Mouse (Mus musculus) CH12.LX (cell line): ENCODE results near the gene Rsph6a. TPM values are rescaled to one million over a fixed set of nuclear protein-coding genes. Genes with fewer than 3 reads are reported as not detected.

Experiments
- DNase-seq: peaks from one replicate; pipeline ENCODE4 v3.0.0-alpha.2; 2013; ENCODE audit errors: extremely low read depth
- H3K27ac ChIP-seq: 2 replicates; pipeline ENCODE4 v1.5.1; 2012; ENCODE audit warnings: low read depth, mild to moderate bottlenecking, control low read depth, moderate library complexity; ENCODE audit not compliant: insufficient read depth
- H3K27me3 ChIP-seq: replicated peaks from 2 replicates; pipeline ENCODE3; 2012; ENCODE audit warnings: inconsistent platforms
- H3K36me3 ChIP-seq, 2 experiments: replicated peaks in 1 of 2; 2 replicates each; pipeline versions ENCODE3 to v1.6.1; 2012; ENCODE audit warnings: inconsistent platforms in 1 of 2, low read length in 1 of 2, mild to moderate bottlenecking in 1 of 2, mixed read lengths in 1 of 2, moderate library complexity in 1 of 2; ENCODE audit not compliant: control insufficient read depth in 1 of 2, insufficient read depth in 1 of 2
- H3K4me1 ChIP-seq, 2 experiments: 2 replicates each; pipeline ENCODE4 v1.6.1; 2012; ENCODE audit warnings: inconsistent platforms in 1 of 2, moderate library complexity in 1 of 2; ENCODE audit not compliant: insufficient read depth in 2 of 2, control insufficient read depth in 1 of 2
- H3K4me2 ChIP-seq: 2 replicates; pipeline ENCODE4 v1.6.1; 2012; ENCODE audit warnings: low read depth, mild to moderate bottlenecking, control low read depth; ENCODE audit not compliant: poor library complexity, insufficient read depth, severe bottlenecking
- H3K4me3 ChIP-seq, 3 experiments: fragments of 150-350 bp in 1 of 3; sonication (generic) in 1 of 3; replicated peaks in 1 of 3; 2 replicates each; pipeline versions ENCODE3 to v1.5.1; 2011 to 2012; ENCODE audit warnings: low read depth in 2 of 3, low read length in 2 of 3, mild to moderate bottlenecking in 2 of 3, moderate library complexity in 2 of 3, control low read depth in 1 of 3, improper control_type of control experiment in 1 of 3, inconsistent platforms in 1 of 3, mixed read lengths in 1 of 3; ENCODE audit not compliant: poor library complexity in 1 of 3
- H3K79me2 ChIP-seq: replicated peaks from 2 replicates; pipeline ENCODE4 v1.6.1; 2012; ENCODE audit warnings: mild to moderate bottlenecking, moderate library complexity; ENCODE audit not compliant: control insufficient read depth, poor library complexity, insufficient read depth, severe bottlenecking; ENCODE audit errors: extremely low read depth
- H3K9ac ChIP-seq: 2 replicates; pipeline ENCODE4 v1.6.1; 2012; ENCODE audit warnings: low read depth, mild to moderate bottlenecking, control low read depth, moderate library complexity; ENCODE audit not compliant: insufficient read depth
- H3K9me3 ChIP-seq: replicated peaks from 2 replicates; pipeline ENCODE3; 2012; ENCODE audit warnings: low read length, inconsistent platforms, mixed read lengths
- BHLHE40 ChIP-seq: IDR thresholded peaks from 2 replicates; pipeline ENCODE4 v1.6.1; 2011; ENCODE audit warnings: mild to moderate bottlenecking, low read depth, low read length, improper control_type of control experiment
- CHD1 ChIP-seq: IDR thresholded peaks from 2 replicates; pipeline ENCODE4 v1.6.1; 2012; ENCODE audit warnings: low read depth, low read length, improper control_type of control experiment, inconsistent platforms
- CHD2 ChIP-seq: IDR thresholded peaks from 2 replicates; pipeline ENCODE4 v1.6.1; 2011; ENCODE audit warnings: low read length, improper control_type of control experiment
- CTCF ChIP-seq, 2 experiments: IDR thresholded peaks in 1 of 2; conservative IDR thresholded peaks in 1 of 2; 2 replicates each; pipeline ENCODE4 v1.5.1; 2011 to 2012; ENCODE audit warnings: low read depth in 2 of 2, low read length in 2 of 2, improper control_type of control experiment in 1 of 2, inconsistent platforms in 1 of 2, mild to moderate bottlenecking in 1 of 2, moderate library complexity in 1 of 2
- EP300 ChIP-seq: IDR thresholded peaks from 2 replicates; pipeline ENCODE4 v1.6.1; 2011; ENCODE audit warnings: low read length, improper control_type of control experiment
- ETS1 ChIP-seq: conservative IDR thresholded peaks from 2 replicates; pipeline ENCODE4 v1.6.1; 2012; ENCODE audit warnings: low read depth, mild to moderate bottlenecking, inconsistent platforms, low read length, improper control_type of control experiment, moderate library complexity
- GABPA ChIP-seq: IDR thresholded peaks from 2 replicates; pipeline ENCODE4 v1.6.1; 2012; ENCODE audit warnings: low read depth, low read length, improper control_type of control experiment, inconsistent platforms; ENCODE audit not compliant: insufficient replicate concordance
- JUND ChIP-seq: conservative IDR thresholded peaks from 2 replicates; pipeline ENCODE4 v1.6.1; 2011; ENCODE audit warnings: low read depth, low read length, improper control_type of control experiment
- KAT2A ChIP-seq: IDR thresholded peaks from 2 replicates; pipeline ENCODE4 v1.6.1; 2012; ENCODE audit warnings: low read length, improper control_type of control experiment, inconsistent platforms; ENCODE audit not compliant: insufficient replicate concordance
- MAFK ChIP-seq: IDR thresholded peaks from 2 replicates; pipeline ENCODE4 v1.6.1; 2011; ENCODE audit warnings: low read length, improper control_type of control experiment; ENCODE audit not compliant: insufficient replicate concordance
- MAX ChIP-seq: IDR thresholded peaks from 2 replicates; pipeline ENCODE4 v1.6.1; 2011; ENCODE audit warnings: low read length, improper control_type of control experiment
- MAZ ChIP-seq: IDR thresholded peaks from 2 replicates; pipeline ENCODE4 v1.6.1; 2012; ENCODE audit warnings: low read depth, mild to moderate bottlenecking, inconsistent platforms, low read length, improper control_type of control experiment, moderate library complexity
- MEF2A ChIP-seq: IDR thresholded peaks from 2 replicates; pipeline ENCODE4 v1.6.1; 2014; ENCODE audit warnings: low read depth, mild to moderate bottlenecking, inconsistent platforms, low read length, improper control_type of control experiment, borderline replicate concordance
- MXI1 ChIP-seq: IDR thresholded peaks from 2 replicates; pipeline ENCODE4 v1.6.1; 2011; ENCODE audit warnings: mild to moderate bottlenecking, low read depth, low read length, improper control_type of control experiment
- MYC ChIP-seq: IDR thresholded peaks from 2 replicates; pipeline ENCODE4 v1.6.1; 2011; ENCODE audit warnings: low read depth, mild to moderate bottlenecking, improper control_type of control experiment, low read length
- NRF1 ChIP-seq: IDR thresholded peaks from 2 replicates; pipeline ENCODE4 v1.6.1; 2014; ENCODE audit warnings: low read depth, mild to moderate bottlenecking, inconsistent platforms, low read length, improper control_type of control experiment, moderate library complexity
- PAX5 ChIP-seq: IDR thresholded peaks from 2 replicates; pipeline ENCODE4 v1.6.1; 2012; ENCODE audit warnings: low read length, inconsistent platforms, mixed read lengths
- POLR2A ChIP-seq: IDR thresholded peaks from 2 replicates; pipeline ENCODE4 v1.6.1; 2011; ENCODE audit warnings: low read depth, mild to moderate bottlenecking, improper control_type of control experiment, low read length
- POLR2AphosphoS2 ChIP-seq: IDR thresholded peaks from 2 replicates; pipeline ENCODE4 v1.6.1; 2011; ENCODE audit warnings: low read depth, low read length, improper control_type of control experiment
- SIN3A ChIP-seq: IDR thresholded peaks from 2 replicates; pipeline ENCODE4 v1.6.1; 2012; ENCODE audit warnings: low read length, improper control_type of control experiment, inconsistent platforms
- SMC3 ChIP-seq: IDR thresholded peaks from 2 replicates; pipeline ENCODE4 v1.6.1; 2011; ENCODE audit warnings: low read depth, low read length, improper control_type of control experiment
- UBTF ChIP-seq: IDR thresholded peaks from 2 replicates; pipeline ENCODE4 v1.6.1; 2012; ENCODE audit warnings: low read depth, mild to moderate bottlenecking, inconsistent platforms, low read length, improper control_type of control experiment, moderate library complexity
- USF2 ChIP-seq: conservative IDR thresholded peaks from 2 replicates; pipeline ENCODE4 v1.6.1; 2011; ENCODE audit warnings: low read depth, low read length, improper control_type of control experiment
- ZMIZ1 ChIP-seq: IDR thresholded peaks from 2 replicates; pipeline ENCODE4 v1.6.1; 2012; ENCODE audit warnings: low read depth, mild to moderate bottlenecking, inconsistent platforms, low read length, improper control_type of control experiment
- ZNF384 ChIP-seq: IDR thresholded peaks from 2 replicates; pipeline ENCODE4 v1.6.1; 2012; ENCODE audit warnings: low read depth, low read length, improper control_type of control experiment, inconsistent platforms
- dilution Hi-C: fragments of 300-500 bp; cut with MboI; formaldehyde crosslinking; loops from 2 replicates; pipeline ENCODE4 v1.14.3; 2020; ENCODE audit warnings: low sequenced_read_pairs; ENCODE audit not compliant: extremely low pct_unique_long_range_greater_than_20kb, extremely low pct_ligation_motif_present
- in situ Hi-C: fragments of 300-500 bp; cut with MboI; formaldehyde crosslinking; loops from 3 replicates; pipeline ENCODE4 v1.14.3; 2019; ENCODE audit warnings: low sequenced_read_pairs, low pct_ligation_motif_present, low pct_unique_long_range_greater_than_20kb, mixed read lengths
- polyA plus RNA-seq: library from polyadenylated mRNA; unstranded; fragments of >175 nt; gene quantifications from 2 replicates; pipeline ENCODE4 v1.2.1, GENCODE M21; 2012; ENCODE audit warnings: low read depth; ENCODE audit not compliant: insufficient read length
- total RNA-seq, 2 experiments: library from RNA; depleted of rRNA; stranded (reverse); fragments of 300-350 nt in 1 of 2; fragments of >200 nt in 1 of 2; gene quantifications; 2 replicates each; pipeline ENCODE4 v1.2.3; 2012 to 2014

The Rsph6a gene
- total and polyA plus RNA-seq, 3 experiments = 0.25 TPM; not detected in 2

DNA sequence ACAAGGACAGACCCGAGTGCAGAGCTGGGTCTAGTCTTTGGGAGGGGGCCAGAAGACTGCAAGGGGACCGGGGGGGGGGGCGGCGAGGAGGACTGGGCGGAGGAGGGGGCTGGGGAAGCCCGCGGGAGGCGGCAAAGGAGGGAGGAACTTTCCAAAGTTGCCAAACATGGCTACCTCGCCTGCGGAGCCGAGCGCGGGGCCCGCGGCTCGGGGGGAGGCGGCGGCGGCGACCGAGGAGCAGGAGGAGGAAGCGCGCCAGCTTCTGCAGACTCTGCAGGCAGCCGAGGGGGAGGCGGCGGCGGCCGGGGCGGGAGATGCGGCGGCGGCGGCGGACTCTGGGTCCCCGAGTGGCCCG lies 40.0 kb downstream of the Rsph6a start, which contains the start of gene Six5:
TSS of gene Six5 (plus strand) at position 124 of the 355 bp plus-strand sequence.
- in situ Hi-C loops = no loop called here
- Histone ChIP-seq H3K4me2 (peak within 1 kb of the TSS; percentile 76), H3K9me3 (no peaks in the 10 kb centered on the region), H3K27ac (peak within 1 kb of the TSS; percentile 44; the same call in 1 of the 2 replicates), H3K36me3 (no peaks in the 10 kb centered on the region), H3K4me1 (peaks cover 5 to 25% of the 10 kb centered on the region in 2 experiments; a peak in 3 of 4 replicates), H3K79me2 (no peaks in the 10 kb centered on the region), H3K27me3 (peaks cover 82% of the 10 kb centered on the region), H3K9ac (peak within 1 kb of the TSS; percentile 87), H3K4me3 (peak within 1 kb of the TSS; percentile 65 to 73 (median 72))
- DNase-seq = no peak
- 0 out of 2 replicates have a peak, but pooled peaks have one; percentile 22 for TF ChIP-seq MXI1
- no peak for TF ChIP-seq ZNF384
- TF ChIP-seq KAT2A = no peak
- dilution Hi-C loops = no loop called here

DNA sequence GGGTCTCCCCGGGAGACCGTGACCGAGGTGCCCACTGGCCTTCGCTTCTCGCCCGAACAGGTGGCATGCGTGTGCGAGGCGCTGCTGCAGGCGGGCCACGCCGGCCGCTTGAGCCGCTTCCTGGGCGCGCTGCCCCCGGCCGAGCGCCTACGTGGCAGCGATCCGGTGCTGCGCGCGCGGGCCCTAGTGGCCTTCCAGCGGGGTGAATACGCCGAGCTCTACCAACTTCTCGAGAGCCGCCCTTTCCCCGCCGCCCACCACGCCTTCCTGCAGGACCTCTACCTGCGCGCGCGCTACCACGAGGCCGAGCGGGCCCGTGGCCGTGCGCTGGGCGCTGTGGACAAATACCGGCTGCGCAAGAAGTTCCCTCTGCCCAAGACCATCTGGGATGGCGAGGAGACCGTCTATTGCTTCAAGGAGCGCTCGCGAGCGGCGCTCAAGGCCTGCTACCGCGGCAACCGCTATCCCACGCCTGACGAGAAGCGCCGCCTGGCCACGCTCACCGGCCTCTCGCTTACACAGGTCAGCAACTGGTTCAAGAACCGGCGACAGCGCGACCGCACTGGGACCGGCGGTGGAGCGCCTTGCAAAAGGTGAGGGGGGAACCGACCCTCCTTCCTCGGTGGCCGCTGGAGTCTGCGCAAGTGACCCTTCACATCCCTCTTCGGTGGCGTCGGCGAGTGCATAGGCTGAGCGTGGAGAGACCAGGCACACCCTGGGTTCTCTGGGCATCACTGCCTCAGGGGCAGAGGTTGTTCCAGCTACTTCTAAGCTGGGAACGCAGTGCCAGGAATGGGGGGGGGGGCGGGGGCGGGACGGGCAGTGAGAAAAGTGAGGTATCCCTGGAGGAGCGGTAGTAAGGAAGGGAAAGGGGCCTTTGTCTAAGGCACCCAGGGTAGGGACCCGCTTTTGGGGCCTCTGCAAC lies 40.6 kb downstream of the Rsph6a start:
- no peak for DNase-seq
- H3K9ac ChIP-seq = peak overlapping the region; percentile 87
- H3K4me2 ChIP-seq = peak overlapping the region; percentile 67
- peaks cover 5 to 25% of the 10 kb centered on the region in 2 experiments; a peak in 3 of 4 replicates for H3K4me1 ChIP-seq
- peak overlapping the region; percentile 44; the same call in 1 of the 2 replicates for H3K27ac ChIP-seq
- H3K4me3 ChIP-seq = peak overlapping the region; percentile 65 to 73 (median 72)
- peaks cover 82% of the 10 kb centered on the region for H3K27me3 ChIP-seq
- in situ Hi-C loops (no loop called here), dilution Hi-C loops (no loop called here)
- no peaks in the 10 kb centered on the region for H3K9me3 ChIP-seq
- H3K79me2 ChIP-seq = no peaks in the 10 kb centered on the region
- TF ChIP-seq MXI1 = 0 out of 2 replicates have a peak, but pooled peaks have one; percentile 31
- no peak for TF ChIP-seq CHD1
- no peak for TF ChIP-seq KAT2A
- TF ChIP-seq POLR2AphosphoS2 = no peak
- TF ChIP-seq MAX = 0 out of 2 replicates have a peak, but pooled peaks have one; percentile 18
- TF ChIP-seq NRF1 = peak; percentile 62
- no peak for TF ChIP-seq PAX5
- TF ChIP-seq SIN3A = no peak
- no peak for TF ChIP-seq USF2
- peak; percentile 25; the same call in 1 of the 2 replicates for TF ChIP-seq POLR2A
- TF ChIP-seq MYC = no peak
- peak; percentile 78 for TF ChIP-seq UBTF
- TF ChIP-seq JUND = no peak
- no peak for TF ChIP-seq SMC3
- no peak for TF ChIP-seq ETS1
- no peak for TF ChIP-seq ZMIZ1
- no peak for TF ChIP-seq CHD2
- no peak for TF ChIP-seq EP300
- TF ChIP-seq MEF2A = no peak
- TF ChIP-seq GABPA = no peak
- TF ChIP-seq BHLHE40 = no peak
- TF ChIP-seq CTCF (conservative IDR thresholded peaks at IDR 0.05 in 1 of 2, IDR thresholded peaks at IDR 0.05 in 1 of 2; ENCODE audit: low read depth in 2 of 2, low read length in 2 of 2) = no peak
- no peak for TF ChIP-seq MAFK
- no peak for TF ChIP-seq MAZ
- no peaks in the 10 kb centered on the region for H3K36me3 ChIP-seq
